Mouse (Mus musculus) spleen, postnatal 10 days (tissue): ENCODE results near the gene Stap1.

Source experiments
- DNase-seq, 2 experiments: peaks; one replicate each; pipeline ENCODE4 v3.0.0; 2021 to 2022; ENCODE audit warnings: low spot score in 2 of 2

Stap1 gene

GRCm38 (mm10) chr5:86128749-86129148 lies 57.2 kb downstream of the Stap1 start:
- DNase-seq, result no peak

GRCm38 (mm10) chr5:86129828-86130227 lies 58.3 kb downstream of the Stap1 start:
- DNase-seq, result no peak
